9 mouse cellular contexts compared by ENCODE assay signal in genomic region chr16:10834542-10834910, GRCm38 (mm10). TPM values are rescaled to one million over a fixed set of nuclear protein-coding genes. Genes with fewer than 3 reads are reported as not detected.
DNase-seq lines count a peak whose midpoint lies in the region; ATAC-seq lines count a peak whose summit lies in the region.
"Had no signal": no experiment of that assay in that cellular context is flagged by ENCODE, and none has a peak within 500 bp of the region (broad histone marks: within the 10 kb centered on the region; RNA-seq: fewer than 3 reads in every experiment).

No protein-coding gene starts in this region.

- H3K9me3 ChIP-seq in heart, embryonic 14.5 days (ENCODE audit: control insufficient read depth, low read length): no peaks in the 10 kb centered on the region
- H3K9me3 ChIP-seq in hindbrain, embryonic 12.5 days (replicated peaks): no peaks in the 10 kb centered on the region
- H3K9me3 ChIP-seq in midbrain, embryonic 12.5 days: no peaks in the 10 kb centered on the region

- no peak for DNase-seq in heart, postnatal 14 days
- DNase-seq in MEL-GATA-1-ER (ENCODE audit: extremely low read depth, low read depth): peak; percentile 21
- DNase-seq in layer of hippocampus, adult 11-12 months (ENCODE audit: low spot score): no peak
- DNase-seq in testis, postnatal 10 days (ENCODE audit: low spot score): no peak

- H3K4me3 ChIP-seq in heart, embryonic 14.5 days (ENCODE audit: control insufficient read depth in 1 of 2, insufficient read depth in 1 of 2, low read depth in 1 of 2, low read length in 2 of 2): peak overlapping the region; percentile 63 to 68
- H3K4me3 ChIP-seq in hindbrain, embryonic 12.5 days: peak overlapping the region; percentile 85
- peak overlapping the region; percentile 82 for H3K4me3 ChIP-seq in midbrain, embryonic 12.5 days

- H3K27ac ChIP-seq in heart, embryonic 14.5 days (replicated peaks in 1 of 2; ENCODE audit: control insufficient read depth in 1 of 2, insufficient read depth in 1 of 2, low read depth in 2 of 2, low read length in 2 of 2): no peak overlapping the region; a peak in 1 of 4 replicates
- no peak overlapping the region for H3K27ac ChIP-seq in hindbrain, embryonic 12.5 days
- no peak overlapping the region for H3K27ac ChIP-seq in midbrain, embryonic 12.5 days (replicated peaks)

- intact Hi-C loops in heart, postnatal 14 days (cut with DNase I): no loop called here

- ATAC-seq in heart, embryonic 14.5 days (ENCODE audit: insufficient number of reproducible peaks, insufficient read depth, low FRiP score, low read depth): no peak
- ATAC-seq in hindbrain, embryonic 12.5 days (ENCODE audit: low FRiP score): peak; percentile 14; the same call in 1 of the 2 replicates
- 0 out of 2 replicates have a peak, but pooled peaks have one; percentile 2 for ATAC-seq in midbrain, embryonic 12.5 days (ENCODE audit: low FRiP score, low read depth)
- ATAC-seq in CD4-positive, CD25-positive, alpha-beta regulatory T cell, adult 4 months: no peak

- peaks cover 23 to 35% of the 10 kb centered on the region in 2 experiments for H3K4me1 ChIP-seq in heart, embryonic 14.5 days (ENCODE audit: control insufficient read depth in 2 of 2, insufficient read depth in 2 of 2, low read length in 2 of 2)
- peaks cover 23% of the 10 kb centered on the region for H3K4me1 ChIP-seq in hindbrain, embryonic 12.5 days
- H3K4me1 ChIP-seq in midbrain, embryonic 12.5 days: peaks cover 30% of the 10 kb centered on the region

- H3K9ac ChIP-seq in heart, embryonic 14.5 days (ENCODE audit: low read length): peak overlapping the region; percentile 63
- H3K9ac ChIP-seq in hindbrain, embryonic 12.5 days: no peak overlapping the region
- peak overlapping the region; percentile 70; the same call in 1 of the 2 replicates for H3K9ac ChIP-seq in midbrain, embryonic 12.5 days (replicated peaks)

- H3K4me2 ChIP-seq in heart, embryonic 14.5 days (ENCODE audit: low read length): peak overlapping the region; percentile 84
- peak overlapping the region; percentile 91 for H3K4me2 ChIP-seq in hindbrain, embryonic 12.5 days (replicated peaks)
- H3K4me2 ChIP-seq in midbrain, embryonic 12.5 days (replicated peaks): peak overlapping the region; percentile 95

- H3K27me3 ChIP-seq in heart, embryonic 14.5 days (ENCODE audit: control insufficient read depth, insufficient read depth, low read length): no peaks in the 10 kb centered on the region
- peaks cover 9% of the 10 kb centered on the region; the same call in 1 of the 2 replicates for H3K27me3 ChIP-seq in hindbrain, embryonic 12.5 days
- peaks cover 6% of the 10 kb centered on the region for H3K27me3 ChIP-seq in midbrain, embryonic 12.5 days

- no peaks in the 10 kb centered on the region for H3K36me3 ChIP-seq in heart, embryonic 14.5 days (ENCODE audit: control insufficient read depth, insufficient read depth, low read length)
- H3K36me3 ChIP-seq in hindbrain, embryonic 12.5 days: no peaks in the 10 kb centered on the region
- H3K36me3 ChIP-seq in midbrain, embryonic 12.5 days: no peaks in the 10 kb centered on the region

- WGBS in heart, embryonic 14.5 days: 8% methylated on average over 12 of the region's 12 CpGs
- WGBS in hindbrain, embryonic 12.5 days: 10% methylated on average over 12 of the region's 12 CpGs
- 9% methylated on average over 12 of the region's 12 CpGs for WGBS in midbrain, embryonic 12.5 days

RNA-seq across cellular contexts. Expression of gene Rmi2, which starts 0.3 kb away (rescaled TPM):
- 2.8 and 3.3 TPM in 2 replicates for polyA plus RNA-seq in heart, embryonic 14.5 days (2014; fragmentation: Nextera tagmentation; extraction: Ambion mirVana)
- 1 to 10 TPM in 1 of 2 experiments, under 1 TPM in 1; 0.55 to 1.4 TPM for total RNA-seq in heart, postnatal 14 days (2021)
- polyA plus RNA-seq in hindbrain, embryonic 12.5 days (2016; fragmentation: Nextera tagmentation; extraction: Ambion mirVana): 2.1 and 2.2 TPM in 2 replicates
- polyA plus RNA-seq in midbrain, embryonic 12.5 days (2016; fragmentation: Nextera tagmentation; extraction: Ambion mirVana): 2.8 and 3.5 TPM in 2 replicates
- 1 to 10 TPM in 1 of 2 experiments, under 1 TPM in 1; 0.67 to 1.6 TPM for polyA plus RNA-seq in CD4-positive, CD25-positive, alpha-beta regulatory T cell, adult 4 months (2017; shearing (Covaris generic))

RNA-seq across cellular contexts. Expression of gene Gm11172, which starts 21.8 kb away (rescaled TPM):
- not detected in 2 replicates for polyA plus RNA-seq in heart, embryonic 14.5 days (2014; fragmentation: Nextera tagmentation; extraction: Ambion mirVana)
- total RNA-seq in heart, postnatal 14 days (2021): not detected
- not detected in 2 replicates for polyA plus RNA-seq in hindbrain, embryonic 12.5 days (2016; fragmentation: Nextera tagmentation; extraction: Ambion mirVana)
- polyA plus RNA-seq in midbrain, embryonic 12.5 days (2016; fragmentation: Nextera tagmentation; extraction: Ambion mirVana): not detected in 2 replicates
- polyA plus RNA-seq in CD4-positive, CD25-positive, alpha-beta regulatory T cell, adult 4 months (2017; shearing (Covaris generic)): not detected
- total RNA-seq: hematopoietic stem cell, adult 5-6 weeks had no signal

RNA-seq across cellular contexts. Expression of gene Prm1, which starts 28.9 kb away (rescaled TPM):
- polyA plus RNA-seq in heart, embryonic 14.5 days (2014; fragmentation: Nextera tagmentation; extraction: Ambion mirVana): not detected in 2 replicates
- total RNA-seq in heart, postnatal 14 days (2021): not detected
- 0.57 TPM in 1 of 2 replicates, not detected in the other for polyA plus RNA-seq in hindbrain, embryonic 12.5 days (2016; fragmentation: Nextera tagmentation; extraction: Ambion mirVana)
- polyA plus RNA-seq in midbrain, embryonic 12.5 days (2016; fragmentation: Nextera tagmentation; extraction: Ambion mirVana): not detected in 2 replicates
- under 1 TPM in 1 of 2 experiments, not detected in 1; 0.75 TPM for polyA plus RNA-seq in CD4-positive, CD25-positive, alpha-beta regulatory T cell, adult 4 months (2017; shearing (Covaris generic))
- total RNA-seq: hematopoietic stem cell, adult 5-6 weeks had no signal

RNA-seq across cellular contexts. Expression of gene Prm2, which starts 38.6 kb away (rescaled TPM):
- not detected in 2 replicates for polyA plus RNA-seq in heart, embryonic 14.5 days (2014; fragmentation: Nextera tagmentation; extraction: Ambion mirVana)
- not detected for total RNA-seq in heart, postnatal 14 days (2021)
- not detected in 2 replicates for polyA plus RNA-seq in hindbrain, embryonic 12.5 days (2016; fragmentation: Nextera tagmentation; extraction: Ambion mirVana)
- polyA plus RNA-seq in midbrain, embryonic 12.5 days (2016; fragmentation: Nextera tagmentation; extraction: Ambion mirVana): not detected in 2 replicates
- polyA plus RNA-seq in CD4-positive, CD25-positive, alpha-beta regulatory T cell, adult 4 months (2017; shearing (Covaris generic)): not detected
- total RNA-seq: hematopoietic stem cell, adult 5-6 weeks had no signal

RNA-seq across cellular contexts. Expression of gene Prm3, which starts 43.8 kb away (rescaled TPM):
- not detected in 2 replicates for polyA plus RNA-seq in heart, embryonic 14.5 days (2014; fragmentation: Nextera tagmentation; extraction: Ambion mirVana)
- total RNA-seq in heart, postnatal 14 days (2021): not detected
- not detected in 2 replicates for polyA plus RNA-seq in hindbrain, embryonic 12.5 days (2016; fragmentation: Nextera tagmentation; extraction: Ambion mirVana)
- polyA plus RNA-seq in midbrain, embryonic 12.5 days (2016; fragmentation: Nextera tagmentation; extraction: Ambion mirVana): not detected in 2 replicates
- not detected for polyA plus RNA-seq in CD4-positive, CD25-positive, alpha-beta regulatory T cell, adult 4 months (2017; shearing (Covaris generic))
- total RNA-seq: hematopoietic stem cell, adult 5-6 weeks had no signal

Comparison
In these comparisons a context has a peak if more than half of its experiments do, and no peak if none do; other contexts are left out.
1. ATAC-seq: peak in hindbrain, embryonic 12.5 days (single experiment) and midbrain, embryonic 12.5 days (single experiment); none in heart, embryonic 14.5 days (single experiment) and CD4-positive, CD25-positive, alpha-beta regulatory T cell, adult 4 months (single experiment).
2. Peak in every context shown above with its lines, with median percentiles within 50 percentile points of each other: H3K4me2 ChIP-seq and H3K4me3 ChIP-seq.